Mouse (Mus musculus) ES-E14 (cell line): ENCODE measurements at regions not wholly inside any gene's neighbourhood (a gene's known extent, or its start where the extent isn't known, plus 50 kb on each side); places are given as distances from the start of the nearest gene placed in this dataset.

Experiments used
- DNase-seq: peaks from one replicate; pipeline ENCODE4 v3.0.0-alpha.2; 2013; ENCODE audit warnings: low read depth, low spot score
- H3K27ac ChIP-seq: 2 replicates; pipeline ENCODE4 v1.5.1; 2012; ENCODE audit warnings: low read depth, mild to moderate bottlenecking, low read length, moderate library complexity, mixed read lengths; ENCODE audit not compliant: poor library complexity, insufficient read depth, severe bottlenecking
- H3K36me3 ChIP-seq: 2 replicates; pipeline ENCODE4 v1.6.1; 2012; ENCODE audit warnings: mild to moderate bottlenecking, low read length, moderate library complexity, mixed read lengths; ENCODE audit not compliant: control insufficient read depth, poor library complexity, insufficient read depth, severe bottlenecking
- H3K4me1 ChIP-seq, 2 experiments: fragments of 150-350 bp in 1 of 2; sonication (generic) in 1 of 2; 2 replicates each; pipeline ENCODE4 v1.6.1; 2012; ENCODE audit warnings: low read length in 2 of 2, mild to moderate bottlenecking in 1 of 2, mixed read lengths in 1 of 2; ENCODE audit not compliant: control insufficient read depth in 2 of 2, insufficient read depth in 2 of 2, poor library complexity in 1 of 2
- H3K4me3 ChIP-seq, 2 experiments: fragments of 150-350 bp in 1 of 2; sonication (generic) in 1 of 2; 2 replicates each; pipeline ENCODE4 v1.5.1; 2012; ENCODE audit warnings: low read length in 2 of 2, low read depth in 1 of 2, mild to moderate bottlenecking in 1 of 2, mixed read lengths in 1 of 2; ENCODE audit not compliant: insufficient read depth in 1 of 2, poor library complexity in 1 of 2, severe bottlenecking in 1 of 2
- H3K9ac ChIP-seq: 2 replicates; pipeline ENCODE4 v1.6.1; 2012; ENCODE audit warnings: low read depth, mild to moderate bottlenecking, low read length, mixed read lengths; ENCODE audit not compliant: poor library complexity, insufficient read depth, severe bottlenecking
- H3K9me3 ChIP-seq: fragments of 150-350 bp; sonication (generic); 2 replicates; pipeline ENCODE4 v1.6.1; 2012; ENCODE audit warnings: low read depth, mild to moderate bottlenecking, low read length; ENCODE audit not compliant: control insufficient read depth, insufficient read depth
- CHD2 ChIP-seq: IDR thresholded peaks from 2 replicates; pipeline ENCODE4 v1.6.1; 2014; ENCODE audit warnings: mild to moderate bottlenecking, low read depth, low read length, inconsistent platforms
- HCFC1 ChIP-seq: IDR thresholded peaks from 2 replicates; pipeline ENCODE4 v1.6.1; 2012; ENCODE audit warnings: low read length, inconsistent platforms, borderline replicate concordance; ENCODE audit not compliant: insufficient read depth
- MAFK ChIP-seq: IDR thresholded peaks from 2 replicates; pipeline ENCODE4 v1.6.1; 2014; ENCODE audit warnings: mild to moderate bottlenecking, low read depth, low read length, inconsistent platforms; ENCODE audit not compliant: insufficient read depth
- ZC3H11A ChIP-seq: IDR thresholded peaks from 2 replicates; pipeline ENCODE4 v1.6.1; 2012; ENCODE audit warnings: low read depth, mild to moderate bottlenecking, inconsistent platforms, low read length, borderline replicate concordance
- ZNF384 ChIP-seq: IDR thresholded peaks from 2 replicates; pipeline ENCODE4 v1.6.1; 2012; ENCODE audit warnings: low read depth, low read length, inconsistent platforms
- in situ Hi-C, 2 experiments: fragments of 600-800 bp; cut with MboI; formaldehyde crosslinking; loops; one replicate each; pipeline ENCODE4 v1.15.1; 2025; ENCODE audit warnings: low sequenced_read_pairs in 2 of 2, inconsistent platforms in 1 of 2; ENCODE audit not compliant: unreplicated experiment in 2 of 2

- in situ Hi-C loops, result no loop called here
- Histone ChIP-seq H3K36me3 (no peaks in the 10 kb centered on the region), H3K9me3 (no peaks in the 10 kb centered on the region), H3K4me3 (no peak overlapping the region), H3K9ac (no peak overlapping the region), H3K27ac (no peak overlapping the region), H3K4me1 (peaks cover 0 to 5% of the 10 kb centered on the region in 2 experiments; a peak in 1 of 4 replicates)
- TF ChIP-seq MAFK, result no peak
- TF ChIP-seq ZNF384, result no peak
- no peak for TF ChIP-seq CHD2
- TF ChIP-seq HCFC1, result no peak
- no peak for TF ChIP-seq ZC3H11A
- no peak for DNase-seq
These were observed 56.1 kb upstream of the Stx16 start for GRCm38 (mm10) chr2:174019970-174020369.

- in situ Hi-C loops, result no loop called here
- no peak overlapping the region for H3K27ac ChIP-seq
- no peak overlapping the region for H3K4me3 ChIP-seq
- no peaks in the 10 kb centered on the region for H3K9me3 ChIP-seq
- no peak for TF ChIP-seq ZNF384
- TF ChIP-seq ZC3H11A, result no peak
- TF ChIP-seq CHD2, result no peak
- TF ChIP-seq MAFK, result no peak
- no peak for TF ChIP-seq HCFC1
- H3K36me3 ChIP-seq, result no peaks in the 10 kb centered on the region
- H3K4me1 ChIP-seq, result 0 out of 4 replicates have a peak, but pooled peaks cover 0 to 1% of the 10 kb centered on the region in 2 experiments
- H3K9ac ChIP-seq, result no peak overlapping the region
- DNase-seq, result no peak
These were observed 55.7 kb upstream of the Stx16 start for GRCm38 (mm10) chr2:174020447-174020846.

- no peak overlapping the region for H3K27ac ChIP-seq
- H3K36me3 ChIP-seq, result no peaks in the 10 kb centered on the region
- in situ Hi-C loops, result no loop called here
- DNase-seq, result no peak
- TF ChIP-seq ZC3H11A, result no peak
- TF ChIP-seq MAFK, result no peak
- no peak for TF ChIP-seq ZNF384
- no peak for TF ChIP-seq CHD2
- TF ChIP-seq HCFC1, result no peak
- no peaks in the 10 kb centered on the region for H3K4me1 ChIP-seq
- no peak overlapping the region for H3K4me3 ChIP-seq
- H3K9me3 ChIP-seq, result no peaks in the 10 kb centered on the region
- no peak overlapping the region for H3K9ac ChIP-seq
These were observed 54.6 kb upstream of the Stx16 start for GRCm38 (mm10) chr2:174021538-174021937.

- no peak for DNase-seq
- no peaks in the 10 kb centered on the region for H3K9me3 ChIP-seq
- TF ChIP-seq ZNF384 (no peak), HCFC1 (no peak), ZC3H11A (no peak), CHD2 (no peak), MAFK (no peak)
- H3K4me3 ChIP-seq, result no peak overlapping the region
- no peaks in the 10 kb centered on the region for H3K4me1 ChIP-seq
- no peaks in the 10 kb centered on the region for H3K36me3 ChIP-seq
- no peak overlapping the region for H3K9ac ChIP-seq
- in situ Hi-C loops, result no loop called here
- no peak overlapping the region for H3K27ac ChIP-seq
These were observed 53.8 kb upstream of the Stx16 start for GRCm38 (mm10) chr2:174022292-174022691.
